Mouse (Mus musculus) thymus, postnatal 4 days (tissue): ENCODE measurements at regions not wholly inside any gene's neighbourhood (a gene's known extent, or its start where the extent isn't known, plus 50 kb on each side); places are given as distances from the start of the nearest gene placed in this dataset.

Experiments
- DNase-seq: peaks from one replicate; pipeline ENCODE4 v3.0.0; 2021

DNA sequence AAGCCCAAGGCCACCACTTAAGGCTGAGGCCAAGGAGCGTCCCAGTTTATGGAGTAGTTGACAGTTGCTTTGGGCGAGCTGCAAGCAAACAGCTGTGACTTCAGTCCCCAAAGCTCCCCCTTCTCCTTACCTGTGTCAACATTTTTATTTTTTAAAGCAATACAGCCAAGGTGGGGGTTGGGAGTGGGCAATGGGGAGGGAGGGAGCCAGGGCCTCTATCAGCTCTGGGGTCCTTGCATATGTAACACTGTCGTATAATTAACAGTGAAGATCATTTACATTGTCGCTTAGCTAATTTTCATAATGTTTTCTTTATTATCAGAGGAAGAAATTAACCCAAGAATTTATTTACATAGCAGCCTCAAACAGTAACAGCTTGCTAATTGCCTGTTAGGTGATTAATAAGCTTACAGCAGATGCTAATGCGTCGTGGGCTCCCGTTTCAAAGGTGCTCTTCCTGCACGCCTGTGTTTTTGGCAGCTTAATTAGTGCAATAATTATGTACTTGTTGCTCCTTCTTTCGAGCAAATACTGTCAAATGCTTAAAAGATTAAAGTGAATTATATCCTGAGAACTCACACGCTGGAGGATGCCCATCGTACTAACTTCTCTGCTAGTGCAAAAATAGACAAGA is 227.4 kb upstream of the Tle3 start:
- no peak for DNase-seq

DNA sequence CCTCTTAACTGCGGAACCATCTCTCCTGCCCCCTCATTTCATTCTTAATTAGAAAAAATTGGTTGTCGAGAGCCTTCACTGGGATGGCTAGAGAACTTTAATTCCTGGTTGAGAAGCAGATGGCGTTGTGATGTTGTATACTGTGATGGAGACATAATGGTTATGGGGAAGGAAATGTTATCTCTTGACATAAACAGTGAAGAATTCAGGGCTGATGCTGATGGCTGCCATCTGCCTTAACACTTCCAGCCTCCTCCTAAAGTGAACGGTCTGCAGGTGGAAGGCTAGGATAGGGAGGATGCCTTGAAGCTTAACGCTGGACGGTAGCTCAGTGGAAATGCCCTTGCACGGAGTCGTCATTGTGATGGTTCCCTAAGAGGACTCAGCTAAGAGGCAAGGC is 226.4 kb upstream of the Tle3 start:
- no peak for DNase-seq

DNA sequence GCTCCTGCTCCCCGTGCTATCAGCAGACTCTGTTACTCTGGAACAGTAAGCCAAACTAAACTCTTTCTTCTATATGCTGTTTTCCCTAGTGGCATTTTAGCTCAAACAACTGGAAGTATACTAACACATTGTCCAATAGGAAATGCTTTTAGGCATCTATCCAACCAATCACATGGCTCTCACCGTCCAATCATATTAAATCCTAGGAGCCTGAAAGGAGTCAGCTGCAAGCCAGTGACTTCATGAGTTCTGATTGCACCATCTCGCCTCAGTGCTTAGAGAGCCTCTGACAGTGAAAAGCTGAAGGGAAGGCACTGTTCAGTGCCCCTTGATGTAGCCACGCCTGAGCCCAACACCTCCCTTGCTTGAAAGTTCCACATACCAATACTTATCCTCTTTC is 221.0 kb upstream of the Tle3 start:
- no peak for DNase-seq

DNA sequence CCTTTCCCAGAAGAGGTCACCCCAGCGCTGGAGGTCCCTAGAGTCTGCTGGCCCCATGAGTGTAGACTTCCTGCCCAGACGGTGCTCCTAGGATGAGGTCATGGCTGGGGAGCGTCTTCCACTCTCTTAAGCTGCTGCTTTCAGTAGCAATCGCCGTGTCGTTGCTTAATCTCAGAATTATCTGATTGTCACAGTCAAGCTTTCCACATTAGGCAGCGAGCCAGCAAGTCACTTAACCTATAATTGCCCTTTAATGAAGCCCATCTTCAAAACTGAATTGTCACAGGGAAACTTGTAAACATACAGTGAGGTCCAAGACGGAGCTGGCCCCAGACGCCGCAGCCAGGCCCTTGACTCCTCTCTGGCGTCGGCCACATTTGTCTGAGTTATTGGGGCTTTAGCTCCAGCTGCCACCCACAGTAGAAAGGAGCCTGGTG is 220.2 kb upstream of the Tle3 start:
- no peak for DNase-seq

DNA sequence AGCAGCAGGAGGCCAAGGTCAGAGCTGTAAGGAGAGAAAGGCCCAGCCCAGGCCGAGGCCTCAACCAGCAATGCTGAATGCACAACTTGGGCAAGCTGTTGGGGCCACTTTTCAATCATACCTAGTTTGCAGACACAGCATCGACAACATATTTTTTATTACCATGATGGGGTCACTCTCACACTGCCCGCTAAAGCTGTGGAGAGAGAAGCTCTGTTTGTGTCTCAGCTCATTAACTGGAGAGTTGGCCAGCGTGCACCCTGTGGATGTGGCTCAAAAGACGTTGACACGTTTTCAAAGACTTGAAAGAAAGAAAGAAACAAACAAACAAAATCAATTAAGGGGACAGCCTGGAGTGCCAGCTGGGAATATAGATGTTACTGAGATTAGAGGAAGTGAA is 217.4 kb upstream of the Tle3 start:
- no peak for DNase-seq

DNA sequence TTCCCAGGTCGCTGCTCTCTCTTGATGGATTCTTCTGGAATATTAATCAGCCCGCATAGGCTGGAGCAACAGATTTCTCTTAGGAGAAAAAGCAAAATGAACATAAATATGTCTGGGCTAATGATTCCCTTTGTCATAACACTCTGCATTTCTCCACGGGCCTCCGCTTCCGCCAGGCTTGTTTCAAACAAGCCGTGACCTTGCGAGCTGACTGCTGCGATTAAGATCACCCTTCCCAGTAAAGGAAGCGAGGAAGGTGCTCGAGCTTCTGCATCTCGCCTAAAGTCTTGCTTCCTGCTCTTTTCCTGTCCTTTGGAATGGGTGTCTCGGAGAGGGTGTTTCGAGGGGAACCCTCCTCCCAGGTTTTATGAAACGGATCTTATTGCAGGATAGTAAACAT is 216.3 kb upstream of the Tle3 start:
- no peak for DNase-seq

DNA sequence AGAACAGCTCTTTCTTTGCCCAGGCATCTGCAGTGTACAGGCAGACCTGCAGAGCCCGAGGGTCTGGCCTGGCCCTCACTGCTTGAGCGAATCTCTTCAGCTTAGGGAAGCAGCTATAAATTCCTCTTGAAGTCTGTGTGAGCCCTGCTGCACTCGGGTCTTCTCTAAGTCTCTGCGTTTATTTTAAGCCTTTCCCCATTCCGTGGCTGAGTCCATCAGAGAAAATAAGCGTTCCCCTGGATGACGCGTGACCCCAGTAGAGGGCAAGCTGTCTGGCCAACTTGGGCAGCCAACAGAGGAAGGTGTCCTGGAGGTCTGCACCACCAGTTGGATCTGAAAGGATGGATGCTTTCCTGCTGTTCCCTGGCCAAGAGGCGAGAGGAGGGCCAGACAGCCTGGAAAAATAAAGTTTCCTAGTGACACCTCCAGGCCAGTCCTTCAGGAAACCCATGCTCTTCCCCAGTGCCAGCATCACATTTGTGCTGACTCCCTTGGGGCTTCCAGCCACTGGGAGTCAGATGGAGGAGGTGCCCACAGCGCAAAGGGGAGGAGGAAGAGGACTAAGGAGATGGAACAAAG is 213.9 kb upstream of the Tle3 start:
- no peak for DNase-seq

DNA sequence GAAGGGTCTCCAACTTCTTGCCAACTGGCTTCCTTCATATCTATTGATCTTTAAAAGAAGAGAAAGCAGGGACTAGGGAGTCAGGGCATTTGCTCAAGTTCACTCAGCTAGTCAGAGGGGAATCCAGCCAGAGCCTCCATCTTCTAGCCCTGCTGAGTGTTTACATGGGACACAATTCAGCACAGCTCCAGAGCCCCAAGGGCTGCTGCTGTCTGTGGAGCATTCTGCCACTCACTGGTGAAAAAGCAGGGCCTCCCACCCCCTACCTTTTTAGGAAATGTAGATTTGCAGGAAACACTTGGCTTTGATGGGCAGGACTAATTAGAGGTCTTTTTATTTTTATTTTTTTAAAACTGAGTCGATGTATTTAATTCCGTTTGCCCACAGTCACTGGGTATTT is 213.0 kb upstream of the Tle3 start:
- DNase-seq = no peak

DNA sequence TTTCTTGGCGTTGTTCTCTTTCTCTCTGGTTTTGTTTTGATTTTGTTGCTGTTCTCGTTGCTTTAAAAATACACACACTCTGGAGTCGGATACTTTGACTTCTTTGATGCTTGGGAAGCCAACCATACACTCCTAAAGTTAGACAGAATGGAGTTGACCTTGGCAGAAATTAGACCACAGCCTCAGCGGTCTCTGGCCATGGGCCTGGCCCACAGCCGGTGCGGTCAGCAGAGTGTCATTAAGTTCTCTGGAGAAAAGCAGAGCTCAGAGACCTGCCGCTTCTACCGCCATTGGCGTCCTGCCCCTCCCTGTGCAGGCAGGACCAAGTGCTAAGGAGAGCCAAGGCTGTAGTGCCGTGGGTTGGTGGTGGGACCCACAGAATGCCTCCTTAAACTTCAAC is 212.6 kb upstream of the Tle3 start:
- no peak for DNase-seq

DNA sequence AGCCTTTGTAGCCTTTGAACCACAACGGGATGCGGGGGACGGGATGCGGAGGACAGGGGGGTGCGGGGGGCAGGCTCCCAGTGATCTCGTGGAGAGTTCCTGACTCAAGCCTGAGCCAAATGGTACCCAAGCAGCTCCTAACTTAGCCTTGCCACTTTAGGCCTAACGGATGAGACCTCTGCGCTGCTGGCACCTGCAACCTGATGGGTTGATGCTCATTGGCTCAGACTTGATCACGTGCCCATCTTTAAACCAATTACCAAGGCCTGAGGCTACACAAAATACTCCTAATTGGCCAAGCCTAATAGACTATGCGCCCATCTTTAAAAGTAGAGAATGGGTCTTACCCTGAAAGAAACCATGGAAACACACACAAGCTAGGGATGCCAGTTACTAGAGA is 209.3 kb upstream of the Tle3 start:
- no peak for DNase-seq

DNA sequence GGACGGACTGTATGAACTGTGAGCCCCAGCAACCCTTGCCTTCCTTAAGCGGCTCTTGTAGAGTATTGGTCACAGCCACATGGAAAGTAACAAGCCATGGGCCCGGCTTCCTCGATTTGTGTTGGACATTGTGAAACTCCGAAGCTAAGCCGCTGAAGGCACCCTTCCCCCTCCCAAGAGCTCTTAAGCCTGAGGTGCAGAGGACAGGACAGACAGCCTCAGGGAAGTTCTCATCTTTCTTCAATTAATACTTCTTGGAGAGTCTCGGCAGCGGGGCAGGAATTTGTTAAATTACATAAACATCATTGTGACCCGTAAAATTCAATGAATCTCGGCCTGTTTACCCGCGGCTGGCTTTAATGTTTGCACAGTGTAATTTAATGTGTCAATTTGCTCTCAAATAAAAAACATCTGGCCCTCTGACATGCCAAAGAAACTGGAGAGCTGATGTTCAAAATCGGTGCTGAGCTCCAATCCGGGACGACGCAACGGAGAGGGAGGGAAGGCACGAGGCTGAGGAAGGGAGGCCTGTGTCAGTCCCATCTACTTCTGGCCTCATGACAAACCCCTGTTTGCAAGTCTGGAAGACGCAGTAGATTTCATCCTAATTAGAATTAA is 208.4 kb upstream of the Tle3 start:
- no peak for DNase-seq

DNA sequence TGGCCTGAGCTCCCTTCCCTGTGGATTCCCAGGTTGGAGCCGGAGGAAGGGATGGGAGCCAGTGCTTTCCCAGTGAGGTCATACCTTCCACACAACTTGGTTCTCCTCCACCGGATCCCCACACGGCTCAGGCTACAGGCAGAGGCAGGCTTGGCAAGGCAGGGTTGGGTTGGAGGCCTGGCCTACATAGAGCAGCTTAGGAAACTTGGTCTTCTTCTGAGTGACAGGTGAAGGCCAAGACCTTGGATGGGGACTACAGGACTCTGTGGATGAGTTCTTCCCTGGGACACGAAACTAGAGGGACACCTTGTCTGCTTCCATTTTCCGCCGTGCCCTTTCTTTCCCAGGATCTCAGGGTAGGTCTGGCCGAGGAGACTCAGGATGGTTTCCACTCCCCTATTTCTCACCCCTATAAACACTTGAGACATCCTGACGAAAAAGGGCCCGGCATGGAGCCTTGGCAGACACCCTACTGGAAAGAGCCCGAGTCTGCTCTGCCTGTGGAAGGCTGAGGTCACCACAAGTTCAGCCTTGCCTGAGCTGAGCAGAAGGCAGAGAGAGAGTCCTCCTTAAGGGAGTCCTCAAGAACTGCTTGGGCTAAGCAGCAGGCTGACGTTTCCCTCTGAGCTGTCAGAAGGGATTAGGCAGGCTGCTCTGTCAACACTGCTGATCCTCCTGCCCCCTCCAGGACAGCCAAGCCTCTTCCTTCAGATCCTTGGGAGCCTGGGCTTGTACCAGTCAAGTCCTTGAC is 207.5 kb upstream of the Tle3 start:
- no peak for DNase-seq

DNA sequence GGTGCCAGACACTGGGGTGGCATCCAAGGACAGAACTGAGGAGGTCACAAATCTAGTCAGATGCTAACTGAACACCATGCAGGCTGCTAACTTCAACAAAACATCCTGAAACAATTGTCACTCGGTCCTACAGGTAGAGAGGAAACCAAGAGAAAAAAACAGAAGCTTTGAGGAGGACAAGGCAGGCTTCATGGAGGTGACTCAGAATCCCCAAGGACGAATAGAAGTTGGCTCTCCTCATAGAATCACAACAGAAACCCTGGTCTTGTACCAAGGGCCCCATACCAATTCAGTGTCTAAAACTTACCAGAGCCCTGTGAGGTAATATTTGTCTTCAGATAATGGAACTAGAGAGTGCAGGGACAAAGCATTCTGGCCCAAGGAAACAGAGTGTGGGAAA is 206.1 kb upstream of the Tle3 start:
- no peak for DNase-seq

DNA sequence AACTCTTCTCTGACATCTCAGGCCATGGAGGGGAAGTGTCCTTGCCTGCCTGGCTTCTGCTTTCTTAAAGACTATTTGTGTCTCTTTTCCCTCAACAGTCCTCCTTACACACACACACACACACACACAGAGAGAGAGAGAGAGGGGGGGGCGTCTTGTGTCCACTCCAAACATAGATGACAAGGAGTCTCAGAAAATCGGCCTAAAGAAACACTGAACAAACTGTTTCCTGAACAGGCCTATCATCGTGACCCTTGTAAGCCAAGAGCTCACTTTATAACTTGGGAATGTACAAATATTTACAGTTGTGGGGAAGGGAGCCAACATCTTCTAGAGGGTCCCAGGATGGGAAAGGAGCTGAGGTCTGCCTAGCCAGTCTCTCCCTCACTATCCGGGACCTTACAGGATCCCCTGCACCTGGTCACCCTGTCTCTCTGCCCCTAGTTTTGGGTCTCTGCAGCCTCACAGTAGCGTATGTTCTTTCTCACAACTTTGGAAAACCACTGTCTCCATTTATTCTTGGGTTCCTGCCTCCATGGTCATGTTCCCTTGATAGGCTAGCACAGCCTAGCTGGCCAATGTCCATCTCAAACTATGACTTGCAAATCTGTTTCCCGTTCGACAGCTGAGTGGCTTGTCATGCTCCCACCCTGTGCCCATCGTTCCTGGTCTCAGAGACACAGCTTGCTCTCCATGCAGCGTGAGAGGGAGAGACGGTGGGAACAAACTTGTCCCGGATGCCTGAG is 204.9 kb upstream of the Tle3 start:
- DNase-seq = no peak

DNA sequence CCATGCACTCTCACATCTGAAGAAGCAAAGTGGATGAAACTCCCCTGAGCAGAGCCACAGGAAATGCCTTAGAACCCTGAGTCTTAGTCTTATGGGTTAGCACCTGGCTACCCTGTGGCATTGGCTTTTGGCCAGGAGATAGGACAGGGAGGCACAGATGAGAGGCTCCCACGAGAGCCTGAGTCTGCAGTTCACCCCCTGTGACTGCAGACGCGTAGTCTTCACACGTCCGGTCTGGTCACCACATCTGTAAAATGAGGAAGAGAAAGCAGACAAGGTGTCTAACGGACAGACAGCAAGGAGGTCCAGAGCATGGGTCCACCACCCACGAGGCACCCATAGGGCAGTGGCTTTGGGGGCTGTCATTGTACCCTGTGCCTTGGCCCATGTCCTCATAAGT is 203.2 kb upstream of the Tle3 start:
- peak; percentile 35 for DNase-seq

DNA sequence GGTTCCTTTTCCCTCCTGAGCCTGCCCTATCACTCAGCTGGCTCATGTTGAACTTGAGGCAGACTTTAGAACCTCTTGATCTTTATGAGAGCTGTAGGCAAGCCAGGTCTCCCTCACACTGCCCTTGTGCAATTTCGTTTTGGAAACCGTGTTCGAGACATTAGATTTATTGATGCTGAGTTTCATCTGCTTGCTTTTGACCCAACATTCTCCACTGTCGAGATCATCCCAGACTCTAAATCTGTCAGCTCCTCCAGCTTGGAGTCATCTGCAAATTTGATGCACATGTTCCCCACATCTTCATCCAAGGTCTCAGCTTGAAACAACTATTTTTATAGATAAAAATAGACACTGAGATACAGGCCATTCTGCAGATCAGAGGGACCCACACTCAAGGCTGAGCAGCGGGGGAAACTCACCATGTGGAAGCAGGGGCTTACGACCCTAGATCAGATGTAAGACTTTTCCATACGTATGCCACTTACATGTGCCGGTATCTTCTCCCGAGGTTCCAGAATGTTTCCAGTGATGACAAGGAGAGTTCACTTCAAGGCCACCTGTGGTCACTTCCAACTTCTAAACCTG is 202.6 kb upstream of the Tle3 start:
- no peak for DNase-seq

DNA sequence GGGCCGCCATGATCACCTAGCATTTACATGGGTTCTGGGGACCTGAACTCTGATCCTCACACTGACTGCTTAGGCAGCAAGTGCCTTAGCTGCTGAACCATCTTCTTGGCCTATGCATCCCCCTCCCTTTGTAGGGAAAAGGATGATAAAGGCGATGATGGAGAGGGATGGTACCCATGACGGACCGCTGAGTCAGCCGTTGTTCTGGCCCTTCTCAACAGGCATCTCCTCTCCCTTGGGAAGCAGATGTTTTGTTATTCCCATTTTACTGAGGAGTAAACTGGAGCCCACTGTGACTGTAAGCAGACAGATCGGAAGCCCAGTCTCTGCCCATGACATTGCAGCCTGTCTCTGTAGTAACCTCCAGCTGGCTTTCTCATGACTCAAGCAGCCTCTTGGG is 201.2 kb upstream of the Tle3 start:
- DNase-seq = no peak

DNA sequence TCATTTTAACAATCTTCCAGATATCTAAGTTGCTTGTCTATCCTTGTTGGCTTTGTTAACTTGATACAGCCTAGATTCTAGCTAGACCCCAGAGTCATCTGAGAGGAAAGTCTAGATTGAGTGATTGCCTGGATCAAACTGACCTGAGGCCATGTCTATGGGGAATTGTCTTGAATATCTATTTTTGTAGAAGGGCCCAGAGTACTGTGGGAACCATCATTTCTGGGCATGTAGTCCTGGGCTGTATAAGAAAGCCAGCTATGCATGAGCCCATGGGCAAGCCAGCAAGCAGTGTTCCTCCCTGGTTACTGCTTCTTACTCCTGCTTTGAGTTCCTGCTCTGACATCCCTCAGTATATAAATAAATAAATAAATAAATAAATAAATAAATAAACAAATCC is 199.7 kb upstream of the Tle3 start:
- DNase-seq = no peak

DNA sequence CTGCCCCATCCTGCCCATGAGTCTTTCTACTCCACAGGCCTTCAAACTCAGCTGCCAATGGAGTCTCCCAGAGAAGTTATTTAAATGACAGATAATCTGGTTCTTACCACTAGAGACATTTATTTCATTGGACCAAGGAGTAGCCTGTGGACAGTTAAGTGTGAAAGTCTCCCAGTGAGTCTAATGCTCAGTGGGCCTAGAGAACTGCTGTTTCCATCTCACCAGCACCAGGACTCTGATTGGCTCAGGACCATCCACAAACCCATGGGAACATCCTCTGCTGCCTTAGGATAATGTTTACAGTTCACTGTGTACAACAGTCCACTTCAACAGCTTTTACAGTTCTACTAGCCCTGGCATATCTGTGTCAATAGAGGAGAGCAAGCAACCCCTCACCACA is 198.6 kb upstream of the Tle3 start:
- DNase-seq = no peak

DNA sequence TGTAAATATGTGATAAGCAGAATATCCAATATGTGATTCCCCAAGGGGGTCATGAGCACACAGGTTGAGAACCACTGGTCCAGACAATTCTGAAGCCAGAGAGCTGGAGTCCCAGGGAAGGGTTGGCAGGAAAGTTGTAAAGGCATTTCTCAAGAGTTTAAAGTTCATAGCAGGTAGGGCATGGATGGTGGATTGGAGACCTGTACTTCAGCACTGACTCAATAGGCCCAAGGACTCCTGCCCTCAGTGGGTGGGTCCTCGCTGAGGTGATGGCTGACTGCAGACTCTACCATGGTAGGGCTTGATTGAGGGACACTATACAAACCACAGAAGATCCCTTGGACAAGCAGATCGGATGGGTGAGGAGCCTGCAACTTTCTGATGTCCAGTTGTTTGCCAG is 196.8 kb upstream of the Tle3 start:
- DNase-seq = no peak

DNA sequence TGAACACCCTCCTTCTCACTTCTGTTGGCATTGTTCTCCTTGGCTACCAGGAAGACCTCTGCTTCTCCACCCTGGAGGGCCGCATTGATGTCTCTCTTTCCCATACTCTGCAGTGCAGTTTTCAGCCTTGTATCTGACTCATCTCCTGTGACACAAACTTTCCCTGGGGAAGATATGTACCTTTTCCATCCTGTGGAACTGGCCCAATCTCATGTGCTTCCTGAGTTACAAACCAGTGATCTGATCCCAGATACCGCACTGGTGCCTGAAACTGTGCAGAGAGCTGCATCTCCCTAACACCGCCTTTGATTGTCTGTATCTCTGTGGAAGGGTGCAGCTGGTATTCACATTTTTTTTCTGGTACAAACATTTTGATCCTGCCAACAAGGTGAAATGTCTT is 195.3 kb upstream of the Tle3 start:
- no peak for DNase-seq

DNA sequence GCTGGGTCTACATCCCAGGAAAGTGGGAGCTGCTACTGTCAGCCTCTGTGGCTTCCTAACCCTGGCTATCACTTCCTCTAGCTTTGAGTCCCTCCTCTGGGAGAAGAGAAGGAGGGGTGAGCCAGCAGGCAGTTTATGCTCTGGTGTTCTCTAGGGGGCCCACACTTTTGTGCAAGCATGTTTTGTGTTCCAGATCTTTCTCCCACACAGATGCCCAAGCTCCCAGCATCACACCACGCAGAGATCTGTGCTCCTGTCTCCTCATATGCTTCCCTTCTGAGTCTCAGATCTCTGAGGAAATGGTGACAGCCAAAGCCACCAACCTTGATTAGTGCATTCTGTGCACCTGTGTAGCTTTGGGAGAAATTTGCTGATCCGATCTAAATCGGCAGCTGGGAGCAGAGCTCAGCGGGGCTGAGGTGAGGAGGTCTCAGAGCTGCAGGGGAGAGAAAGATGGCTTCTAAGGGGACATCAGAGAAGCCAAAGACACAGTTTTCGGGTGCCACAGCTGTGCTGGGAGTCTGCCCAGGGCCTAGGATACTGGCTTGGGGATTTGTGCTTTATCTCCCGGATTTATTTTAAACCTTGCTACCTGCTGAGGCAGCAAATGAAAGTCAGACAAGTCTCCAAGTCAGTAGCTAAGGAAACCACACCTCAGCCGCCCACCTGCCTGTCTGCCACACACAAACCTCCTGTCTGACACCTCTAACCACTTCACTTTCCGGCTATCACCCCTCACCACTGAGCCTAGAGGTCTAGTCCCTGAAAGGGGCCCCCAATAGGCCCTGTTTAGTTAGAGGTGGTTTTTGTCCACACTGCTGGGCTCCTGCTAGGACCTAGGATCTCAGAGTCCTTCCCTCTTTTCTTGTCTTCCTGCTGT is 185.4 kb upstream of the Tle3 start:
- DNase-seq = peak; percentile 63
